Mouse (Mus musculus): ENCODE data around the gene Lsamp. TPM values are rescaled to one million over a fixed set of nuclear protein-coding genes. Genes with fewer than 3 reads are reported as not detected.

Gene Lsamp
- polyA plus RNA-seq, 1 experiment: 0.04 TPM

DNA sequence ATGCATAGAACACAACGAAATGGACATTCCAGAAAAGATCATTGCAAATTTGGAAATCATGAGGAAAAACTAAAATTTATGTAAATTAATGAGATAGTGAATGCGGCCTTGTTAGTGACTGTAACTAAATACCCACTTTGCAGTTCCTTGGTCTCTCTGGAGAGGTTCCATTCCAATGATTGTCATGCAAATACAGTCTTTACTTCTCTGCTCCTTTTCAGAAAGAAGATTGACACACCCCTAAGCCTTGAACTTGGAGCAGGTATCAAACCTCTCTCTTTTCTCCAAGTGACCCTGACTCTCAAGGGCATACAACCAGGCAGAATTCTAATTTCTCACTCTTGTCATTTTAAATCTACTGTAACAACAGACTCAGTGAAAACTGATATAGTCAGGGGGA is 1649.7 kb downstream of the Lsamp start:
- TF ChIP-seq CTCF (IDR thresholded peaks at IDR 0.05; ENCODE audit: extremely low read depth, insufficient read depth, insufficient read length, insufficient replicate concordance) (no peak), POLR2A (IDR thresholded peaks at IDR 0.05; ENCODE audit: low read depth, low read length) (no peak)
- H3K27me3 ChIP-seq (ENCODE audit: control insufficient read depth, insufficient read depth, low read length): no peaks in the 10 kb centered on the region
- 71% methylated on average over 2 of the region's 2 CpGs for WGBS
- no peak overlapping the region for H3K27ac ChIP-seq (ENCODE audit: insufficient read depth, low read length)
- DNase-seq (ENCODE audit: low read depth in 1 of 2, low spot score in 2 of 2): no peak
- no peaks in the 10 kb centered on the region for H3K36me3 ChIP-seq (ENCODE audit: control insufficient read depth, insufficient read depth, low read length)
- no peaks in the 10 kb centered on the region for H3K4me1 ChIP-seq (ENCODE audit: control insufficient read depth, insufficient read depth, insufficient read length)
- H3K4me3 ChIP-seq (ENCODE audit: extremely low read depth, insufficient read depth, insufficient read length): no peak overlapping the region; the same call in 1 of the 2 replicates

DNA sequence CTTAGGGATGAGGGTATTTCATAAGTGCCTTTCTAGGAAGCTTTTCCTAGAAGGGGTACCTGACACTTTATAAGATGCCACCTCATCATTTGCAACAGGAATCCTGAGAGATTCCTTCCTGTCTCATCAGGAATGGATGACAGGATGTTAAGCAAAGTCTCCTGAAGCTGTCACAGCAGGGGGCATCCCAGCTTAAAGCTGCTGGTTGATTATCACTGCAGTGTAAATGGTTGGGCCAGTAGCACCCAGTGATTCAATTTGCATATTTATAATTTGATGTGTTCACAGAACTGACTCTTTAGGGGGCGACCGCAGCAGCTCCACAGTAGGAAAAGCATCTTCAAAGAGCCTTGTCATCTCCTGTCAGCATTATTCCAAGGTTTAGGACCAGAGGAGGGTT is 1656.7 kb downstream of the Lsamp start:
- H3K27ac ChIP-seq (ENCODE audit: insufficient read depth, low read length): no peak overlapping the region
- DNase-seq (ENCODE audit: low read depth in 1 of 2, low spot score in 2 of 2): no peak
- TF ChIP-seq CTCF (IDR thresholded peaks at IDR 0.05; ENCODE audit: extremely low read depth, insufficient read depth, insufficient read length, insufficient replicate concordance) (no peak), POLR2A (IDR thresholded peaks at IDR 0.05; ENCODE audit: low read depth, low read length) (no peak)
- H3K27me3 ChIP-seq (ENCODE audit: control insufficient read depth, insufficient read depth, low read length): no peaks in the 10 kb centered on the region
- H3K4me1 ChIP-seq (ENCODE audit: control insufficient read depth, insufficient read depth, insufficient read length): no peaks in the 10 kb centered on the region
- WGBS: 92% methylated on average over 2 of the region's 2 CpGs
- no peak overlapping the region for H3K4me3 ChIP-seq (ENCODE audit: extremely low read depth, insufficient read depth, insufficient read length)
- no peaks in the 10 kb centered on the region for H3K36me3 ChIP-seq (ENCODE audit: control insufficient read depth, insufficient read depth, low read length)

DNA sequence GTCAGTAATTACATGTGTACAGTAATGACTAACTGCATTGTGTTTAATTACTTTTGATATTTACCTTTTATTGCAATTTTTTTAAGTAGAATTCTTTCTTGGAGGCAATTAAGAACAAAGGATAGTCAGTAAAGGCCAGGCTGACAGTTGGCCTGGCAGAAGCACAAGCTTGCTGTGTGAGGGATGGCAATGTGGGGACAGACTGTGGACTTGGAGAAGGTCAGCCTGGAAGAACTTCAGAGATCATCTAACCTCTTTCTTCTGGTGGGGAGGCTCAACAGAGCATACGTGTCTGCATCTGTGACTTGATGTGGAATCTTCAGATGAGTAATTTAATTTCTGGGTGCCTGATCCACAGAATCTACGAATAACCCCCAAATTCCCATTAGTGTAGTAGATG is 1669.1 kb downstream of the Lsamp start:
- H3K36me3 ChIP-seq (ENCODE audit: control insufficient read depth, insufficient read depth, low read length): no peaks in the 10 kb centered on the region
- H3K27me3 ChIP-seq (ENCODE audit: control insufficient read depth, insufficient read depth, low read length): no peaks in the 10 kb centered on the region
- no peak overlapping the region for H3K4me3 ChIP-seq (ENCODE audit: extremely low read depth, insufficient read depth, insufficient read length)
- DNase-seq (ENCODE audit: low read depth in 1 of 2, low spot score in 2 of 2): no peak
- no peak for TF ChIP-seq CTCF (IDR thresholded peaks at IDR 0.05; ENCODE audit: extremely low read depth, insufficient read depth, insufficient read length, insufficient replicate concordance)
- TF ChIP-seq POLR2A (IDR thresholded peaks at IDR 0.05; ENCODE audit: low read depth, low read length): no peak
- H3K4me1 ChIP-seq (ENCODE audit: control insufficient read depth, insufficient read depth, insufficient read length): no peaks in the 10 kb centered on the region
- 76% methylated on average over 2 of the region's 2 CpGs for WGBS
- H3K27ac ChIP-seq (ENCODE audit: insufficient read depth, low read length): no peak overlapping the region

DNA sequence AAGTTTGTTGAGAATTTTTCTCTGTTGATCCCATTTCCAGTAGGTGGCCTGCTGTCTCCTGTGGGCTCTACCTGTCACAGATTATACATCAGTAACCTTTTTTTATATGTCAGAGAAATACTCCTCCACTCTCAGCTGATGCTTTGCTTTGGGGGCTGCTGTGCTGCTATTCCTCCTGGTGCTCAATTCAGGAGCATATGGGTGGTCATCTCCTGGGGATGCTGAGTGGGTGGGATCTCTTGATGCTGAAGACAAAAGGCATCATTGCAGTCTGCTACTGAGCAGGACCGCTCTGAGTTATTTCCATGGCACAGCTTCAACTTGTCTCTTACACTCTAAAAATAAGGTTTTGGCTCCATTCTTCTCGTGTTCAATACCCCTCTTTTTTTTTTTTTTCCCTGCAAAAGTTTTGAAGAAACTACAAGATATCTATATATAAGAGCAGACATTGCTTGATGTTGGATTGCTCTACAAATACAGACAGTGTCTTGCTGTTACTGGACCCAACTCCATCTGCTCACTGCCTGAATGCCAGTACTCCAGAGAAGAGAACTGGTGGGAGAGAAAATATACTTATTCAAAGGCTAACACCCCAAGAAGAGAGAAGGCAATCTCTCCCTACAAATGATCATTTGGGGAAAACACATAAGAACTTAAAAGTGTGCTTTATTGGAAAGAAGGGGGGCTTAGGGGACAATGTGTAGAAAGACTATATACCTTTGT is 1690.3 kb downstream of the Lsamp start:
- no peak overlapping the region for H3K4me3 ChIP-seq (ENCODE audit: extremely low read depth, insufficient read depth, insufficient read length)
- WGBS: 77% methylated on average over 2 of the region's 2 CpGs
- H3K4me1 ChIP-seq (ENCODE audit: control insufficient read depth, insufficient read depth, insufficient read length): no peaks in the 10 kb centered on the region

DNA sequence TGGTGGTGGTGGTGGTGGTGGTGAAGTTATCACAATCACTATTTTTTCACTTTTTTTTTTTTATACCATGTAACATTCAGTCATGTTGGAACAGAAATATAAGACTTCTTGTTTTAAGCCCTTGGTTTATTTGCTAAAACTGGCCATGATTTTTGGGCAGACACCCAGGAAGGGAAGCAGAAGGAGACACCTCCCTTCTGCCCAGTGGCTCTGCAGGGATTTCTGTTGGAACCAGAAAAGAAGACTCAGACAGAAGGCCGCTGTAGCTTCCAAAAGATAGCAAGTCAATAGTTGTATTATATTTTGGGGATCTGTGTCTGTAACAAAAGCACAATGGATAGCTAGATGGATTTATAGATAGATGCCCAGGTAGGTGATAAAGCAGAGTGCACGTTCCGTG is 1691.6 kb downstream of the Lsamp start:
- H3K4me1 ChIP-seq (ENCODE audit: control insufficient read depth, insufficient read depth, insufficient read length): no peaks in the 10 kb centered on the region
- H3K27ac ChIP-seq (ENCODE audit: insufficient read depth, low read length): no peak overlapping the region
- TF ChIP-seq CTCF (IDR thresholded peaks at IDR 0.05; ENCODE audit: extremely low read depth, insufficient read depth, insufficient read length, insufficient replicate concordance) (no peak), POLR2A (IDR thresholded peaks at IDR 0.05; ENCODE audit: low read depth, low read length) (no peak)
- no peak for DNase-seq (ENCODE audit: low read depth in 1 of 2, low spot score in 2 of 2)
- H3K4me3 ChIP-seq (ENCODE audit: extremely low read depth, insufficient read depth, insufficient read length): no peak overlapping the region
- WGBS: 84% methylated on average over 3 of the region's 3 CpGs
- H3K36me3 ChIP-seq (ENCODE audit: control insufficient read depth, insufficient read depth, low read length): no peaks in the 10 kb centered on the region
- no peaks in the 10 kb centered on the region for H3K27me3 ChIP-seq (ENCODE audit: control insufficient read depth, insufficient read depth, low read length)

More for the DNA sequence above, 1690.3 kb downstream of the Lsamp start:
- Histone ChIP-seq H3K36me3 (ENCODE audit: control insufficient read depth, insufficient read depth, low read length) (no peaks in the 10 kb centered on the region), H3K27ac (ENCODE audit: insufficient read depth, low read length) (no peak overlapping the region), H3K27me3 (ENCODE audit: control insufficient read depth, insufficient read depth, low read length) (no peaks in the 10 kb centered on the region)
- DNase-seq (ENCODE audit: low read depth in 1 of 2, low spot score in 2 of 2): no peak
- no peak for TF ChIP-seq CTCF (IDR thresholded peaks at IDR 0.05; ENCODE audit: extremely low read depth, insufficient read depth, insufficient read length, insufficient replicate concordance)

DNA sequence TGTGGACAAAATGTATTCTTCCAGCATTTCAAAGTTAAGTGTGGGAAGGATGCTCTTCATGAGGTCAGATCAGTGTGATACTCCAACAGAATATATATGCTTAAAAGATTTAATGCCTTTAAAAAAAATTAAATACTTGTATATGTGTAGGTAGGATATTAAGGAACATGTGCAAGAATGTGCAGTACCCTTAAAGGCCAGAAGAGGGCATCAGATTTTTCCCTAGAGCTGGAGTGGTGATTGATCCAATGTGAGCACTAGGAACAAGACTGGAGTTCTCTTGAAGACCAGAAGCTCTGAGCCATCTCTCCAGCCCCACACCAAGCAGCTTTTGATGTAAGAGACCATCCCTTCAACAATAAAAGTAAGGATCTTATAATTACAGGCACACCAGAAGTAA is 1708.3 kb downstream of the Lsamp start:
- no peak for DNase-seq (ENCODE audit: low read depth in 1 of 2, low spot score in 2 of 2)
- no peaks in the 10 kb centered on the region for H3K4me1 ChIP-seq (ENCODE audit: control insufficient read depth, insufficient read depth, insufficient read length)
- TF ChIP-seq POLR2A (IDR thresholded peaks at IDR 0.05; ENCODE audit: low read depth, low read length) (no peak), CTCF (IDR thresholded peaks at IDR 0.05; ENCODE audit: extremely low read depth, insufficient read depth, insufficient read length, insufficient replicate concordance) (no peak)
- no peaks in the 10 kb centered on the region for H3K36me3 ChIP-seq (ENCODE audit: control insufficient read depth, insufficient read depth, low read length)
- H3K27ac ChIP-seq (ENCODE audit: insufficient read depth, low read length): no peak overlapping the region
- no peak overlapping the region for H3K4me3 ChIP-seq (ENCODE audit: extremely low read depth, insufficient read depth, insufficient read length)
- H3K27me3 ChIP-seq (ENCODE audit: control insufficient read depth, insufficient read depth, low read length): no peaks in the 10 kb centered on the region

DNA sequence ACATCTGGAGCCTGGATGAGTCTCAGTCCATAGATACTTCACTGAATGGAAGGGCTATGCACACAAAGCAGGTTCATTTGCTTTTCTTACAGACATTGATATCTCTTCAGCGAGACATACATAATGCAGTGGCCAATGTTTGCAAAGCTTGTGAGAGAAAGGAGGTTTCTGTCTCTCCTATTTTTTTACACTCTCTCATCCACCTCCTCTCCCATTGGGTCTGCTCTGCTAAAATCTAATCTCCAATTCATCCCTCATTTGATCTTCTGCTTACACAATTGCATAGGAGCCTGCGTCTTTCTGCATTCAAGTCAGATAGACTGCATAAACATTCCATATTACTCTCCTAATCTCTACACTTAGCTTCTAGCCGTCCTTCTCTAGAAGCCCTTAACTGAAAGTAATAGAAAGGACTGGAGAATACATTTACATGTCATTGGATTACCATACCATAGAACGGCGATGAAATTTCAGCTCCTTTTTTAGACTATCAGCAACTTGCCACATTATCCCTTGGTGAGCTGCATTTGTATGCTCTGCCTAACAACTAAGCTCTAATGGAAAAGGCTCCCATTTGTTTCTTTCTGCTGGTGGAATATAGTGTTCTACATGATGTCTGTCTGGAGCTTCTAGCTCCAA is 1717.7 kb downstream of the Lsamp start:
- Histone ChIP-seq H3K4me3 (ENCODE audit: extremely low read depth, insufficient read depth, insufficient read length) (no peak overlapping the region), H3K27me3 (ENCODE audit: control insufficient read depth, insufficient read depth, low read length) (no peaks in the 10 kb centered on the region), H3K36me3 (ENCODE audit: control insufficient read depth, insufficient read depth, low read length) (no peaks in the 10 kb centered on the region), H3K27ac (ENCODE audit: insufficient read depth, low read length) (no peak overlapping the region), H3K4me1 (ENCODE audit: control insufficient read depth, insufficient read depth, insufficient read length) (no peaks in the 10 kb centered on the region)
- 89% methylated on average over 5 of the region's 5 CpGs for WGBS
- no peak for DNase-seq (ENCODE audit: low read depth in 1 of 2, low spot score in 2 of 2)
- TF ChIP-seq CTCF (IDR thresholded peaks at IDR 0.05; ENCODE audit: extremely low read depth, insufficient read depth, insufficient read length, insufficient replicate concordance) (no peak), POLR2A (IDR thresholded peaks at IDR 0.05; ENCODE audit: low read depth, low read length) (no peak)
